Mouse (Mus musculus): ENCODE measurements around the gene Ghr.

The Ghr gene

DNA sequence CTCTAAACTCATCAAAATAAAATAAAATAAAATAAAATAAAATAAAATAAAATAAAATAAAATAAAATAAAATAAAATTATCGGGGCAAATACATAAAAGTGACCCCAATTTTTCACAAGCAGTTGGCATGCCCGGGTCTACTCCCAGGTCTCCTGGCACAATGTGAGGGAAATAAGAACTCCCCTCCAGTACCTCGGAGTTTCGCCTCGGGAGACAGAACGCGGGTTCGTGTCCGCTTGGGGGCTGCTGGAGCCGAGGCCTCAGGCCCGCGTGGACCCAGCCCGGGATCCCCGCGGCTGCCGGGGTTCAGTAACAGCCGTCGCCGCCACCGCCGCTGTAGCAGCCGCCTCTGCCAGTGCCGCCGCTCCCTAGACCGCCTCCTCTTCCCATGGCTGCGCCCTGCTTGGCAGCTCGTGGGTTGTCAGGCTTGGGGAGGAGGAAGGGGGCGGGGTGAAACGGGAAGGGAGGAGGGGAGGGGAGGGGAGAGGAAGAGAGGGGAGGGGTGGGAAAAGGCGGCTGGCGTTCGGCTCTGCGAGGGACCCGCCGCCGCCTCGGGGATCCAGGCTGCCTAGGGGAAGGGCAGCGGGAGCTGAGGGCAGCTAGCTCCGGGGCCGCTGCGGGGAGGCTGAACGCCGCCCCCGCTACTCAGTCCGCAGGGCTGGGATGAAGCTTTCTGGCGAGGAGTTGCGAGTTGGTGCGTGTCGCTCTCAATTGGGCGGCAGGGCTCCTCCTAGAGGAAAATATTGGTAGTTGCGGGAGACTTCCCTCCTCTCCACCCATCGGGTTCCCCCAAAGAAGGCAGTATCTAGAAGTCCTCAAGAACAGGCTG lies at the start of gene Ghr:
Gene Ghr, minus strand, starts transcription at position 686 of the 830 bp plus-strand sequence.
- peak; percentile 92 to 93 for DNase-seq (ENCODE audit: low spot score in 2 of 2)

- no peak for DNase-seq (ENCODE audit: low spot score in 2 of 2)
Observed at GRCm38 (mm10) chr15:3622746-3623145, 39.5 kb upstream of the Ghr start.

DNA sequence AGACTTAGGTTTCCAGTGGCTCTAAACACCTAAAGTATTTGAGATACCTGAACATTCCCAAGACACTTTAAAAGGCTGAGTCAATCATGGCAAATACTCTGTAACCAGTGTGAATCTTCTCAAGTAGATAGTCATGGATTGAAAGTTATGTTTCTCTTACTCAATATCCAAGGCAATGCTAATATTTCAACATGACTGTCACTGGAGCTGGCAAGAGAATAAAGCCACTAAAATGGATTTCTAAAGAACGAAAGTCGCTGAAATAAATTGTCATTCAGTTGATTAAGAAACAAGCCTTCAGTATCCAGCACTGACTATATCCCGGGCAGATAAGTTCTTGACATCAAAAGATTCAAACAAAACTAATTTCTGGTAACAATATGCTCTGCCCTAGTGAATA lies 37.1 kb upstream of the Ghr start:
- no peak for DNase-seq (ENCODE audit: low spot score in 2 of 2)

GRCm38 (mm10) chr15:3618311-3618710 lies 35.0 kb upstream of the Ghr start:
- no peak for DNase-seq (ENCODE audit: low spot score in 2 of 2)

- DNase-seq (ENCODE audit: low spot score in 2 of 2), result no peak
Observed at GRCm38 (mm10) chr15:3611961-3612360, 28.7 kb upstream of the Ghr start.

GRCm38 (mm10) chr15:3607951-3608350 lies 24.7 kb upstream of the Ghr start:
- DNase-seq (ENCODE audit: low spot score in 2 of 2), result no peak

- no peak for DNase-seq (ENCODE audit: low spot score in 2 of 2)
Observed at GRCm38 (mm10) chr15:3602098-3602486, 18.8 kb upstream of the Ghr start.

GRCm38 (mm10) chr15:3601422-3602097 lies 18.3 kb upstream of the Ghr start:
- DNase-seq (ENCODE audit: low spot score in 2 of 2), result no peak

- no peak for DNase-seq (ENCODE audit: low spot score in 2 of 2)
Observed at GRCm38 (mm10) chr15:3587879-3588278, 4.6 kb upstream of the Ghr start.

DNA sequence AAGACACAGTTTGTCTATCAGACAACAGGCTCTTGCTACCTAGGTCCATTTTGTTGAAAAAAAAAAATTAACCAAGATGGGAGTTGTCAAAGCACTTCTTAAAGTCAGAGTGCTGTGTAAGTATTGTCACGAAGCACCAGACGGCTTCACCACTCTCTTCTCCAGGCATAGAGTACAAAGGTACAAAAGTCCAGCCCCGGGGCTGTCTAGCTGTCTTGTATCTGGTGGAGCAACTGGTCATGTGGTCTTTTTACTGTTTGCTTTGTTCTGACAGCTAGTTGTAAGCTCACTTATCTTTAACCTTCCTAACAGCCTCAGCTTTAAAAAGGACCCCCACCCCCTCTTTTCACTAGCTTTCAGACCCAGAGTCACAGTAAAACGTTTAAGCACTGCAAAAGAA lies 1.1 kb upstream of the Ghr start:
- no peak for DNase-seq (ENCODE audit: low spot score in 2 of 2)

- peak; percentile 45 to 51 for DNase-seq (ENCODE audit: low spot score in 2 of 2)
Observed at GRCm38 (mm10) chr15:3581861-3582806, 1.2 kb downstream of the Ghr start.

GRCm38 (mm10) chr15:3581337-3581736 lies 2.0 kb downstream of the Ghr start:
- DNase-seq (ENCODE audit: low spot score in 2 of 2), result no peak

DNA sequence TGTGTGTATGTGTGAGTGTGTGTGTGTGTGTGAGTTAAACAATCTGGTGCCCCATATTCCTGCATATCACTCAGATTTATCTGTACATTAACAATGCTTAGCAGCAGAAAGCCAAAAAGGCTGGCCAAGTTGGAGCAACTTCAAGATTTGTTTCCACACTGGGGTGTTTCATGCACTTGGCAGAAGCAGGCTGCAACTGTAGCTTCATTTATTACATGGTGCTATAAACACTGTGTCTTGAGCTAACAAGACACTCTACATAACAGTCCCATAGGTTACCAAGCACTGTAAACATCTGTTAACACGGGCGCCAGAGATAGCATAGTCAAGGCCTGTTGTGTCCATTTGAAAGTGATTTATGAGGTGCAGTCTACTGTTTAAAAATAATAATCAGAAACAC lies 3.1 kb downstream of the Ghr start:
- DNase-seq (ENCODE audit: low spot score in 2 of 2), result peak in 1 of 2 experiments; percentile 25

GRCm38 (mm10) chr15:3578286-3578980 lies 4.9 kb downstream of the Ghr start:
- DNase-seq (ENCODE audit: low spot score in 2 of 2), result no peak

DNA sequence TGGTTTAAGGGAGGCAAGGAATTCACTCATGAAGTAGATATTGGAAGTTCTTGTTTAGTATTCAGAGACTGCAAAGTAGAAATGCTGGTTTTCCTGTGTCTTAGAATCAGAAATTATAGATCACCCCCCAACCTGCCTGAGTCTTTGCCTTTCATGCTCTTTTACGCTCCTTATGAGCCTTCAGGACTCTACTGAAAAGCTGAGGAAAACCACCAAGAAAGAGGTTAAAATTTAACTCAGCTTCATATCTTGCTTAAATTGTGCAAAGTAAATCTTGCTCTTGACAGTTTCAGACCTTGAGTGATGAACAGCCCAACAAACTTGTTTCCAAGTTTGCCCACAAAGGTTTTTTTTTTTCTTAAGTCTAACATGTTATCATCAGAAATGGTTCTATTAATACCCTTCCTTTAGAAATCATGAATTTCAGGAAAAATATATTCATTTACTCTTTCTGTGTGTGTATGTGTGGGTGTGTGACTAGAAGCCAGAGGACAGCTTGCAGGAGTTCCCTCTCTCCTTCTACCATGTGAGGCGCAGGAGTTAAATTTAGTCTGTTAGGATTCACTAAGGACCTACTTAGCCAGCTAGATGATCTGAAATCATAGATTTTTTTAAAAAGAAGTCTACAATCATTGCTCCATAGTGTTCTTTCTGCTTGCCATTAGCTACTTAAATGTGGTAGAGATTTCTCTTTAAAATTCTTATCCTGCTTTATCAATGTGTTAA lies 14.0 kb downstream of the Ghr start:
- no peak for DNase-seq (ENCODE audit: low spot score in 2 of 2)

DNA sequence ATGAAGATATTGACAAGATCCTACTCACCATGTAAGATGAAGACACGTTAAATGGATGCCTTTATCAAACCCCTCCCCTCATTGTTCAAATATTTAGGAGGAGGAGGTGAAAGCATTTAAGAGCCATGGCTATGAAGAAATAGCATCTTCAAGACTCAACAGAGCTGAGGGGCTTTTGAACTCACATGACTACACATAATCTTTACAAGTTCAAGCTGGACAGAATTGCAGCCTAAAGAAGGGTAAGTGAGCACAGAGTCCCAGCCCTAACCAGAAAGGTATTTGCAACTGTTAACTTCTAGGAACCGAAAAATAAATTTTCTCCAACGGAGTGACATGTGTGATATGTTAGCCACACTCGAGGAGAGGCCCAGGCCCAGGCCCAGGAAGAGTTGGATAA lies 18.7 kb downstream of the Ghr start:
- DNase-seq (ENCODE audit: low spot score in 2 of 2), result no peak

DNA sequence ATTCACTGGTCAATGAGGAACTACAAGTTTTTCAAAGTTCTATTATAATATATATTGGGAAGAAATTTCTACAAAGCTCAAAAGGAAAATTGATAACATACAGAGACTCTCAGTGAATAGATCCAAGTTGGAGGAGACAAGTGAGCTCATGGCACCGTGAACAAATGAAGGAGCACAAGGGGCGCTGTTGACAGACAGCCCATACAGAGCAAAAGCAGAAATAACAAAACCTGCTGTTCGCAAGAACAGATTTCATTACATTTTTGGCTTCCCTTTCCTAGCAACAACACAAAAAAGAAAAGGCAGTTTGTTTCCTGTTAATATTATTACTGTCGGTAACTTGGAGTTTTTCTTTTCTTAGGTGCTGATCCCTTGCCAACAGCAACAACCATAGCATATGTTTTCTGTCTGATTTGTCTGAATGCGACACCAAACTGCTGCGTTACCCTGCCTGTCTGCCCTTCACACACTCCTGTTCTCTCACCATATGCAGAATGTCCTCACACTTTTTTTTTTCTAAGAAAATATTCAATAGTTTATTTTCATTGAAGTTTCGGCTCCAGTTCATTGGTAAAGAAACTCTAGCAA lies 19.3 kb downstream of the Ghr start:
- no peak for DNase-seq (ENCODE audit: low spot score in 2 of 2)

- no peak for DNase-seq (ENCODE audit: low spot score in 2 of 2)
Observed at GRCm38 (mm10) chr15:3563473-3563872, 19.8 kb downstream of the Ghr start.

DNA sequence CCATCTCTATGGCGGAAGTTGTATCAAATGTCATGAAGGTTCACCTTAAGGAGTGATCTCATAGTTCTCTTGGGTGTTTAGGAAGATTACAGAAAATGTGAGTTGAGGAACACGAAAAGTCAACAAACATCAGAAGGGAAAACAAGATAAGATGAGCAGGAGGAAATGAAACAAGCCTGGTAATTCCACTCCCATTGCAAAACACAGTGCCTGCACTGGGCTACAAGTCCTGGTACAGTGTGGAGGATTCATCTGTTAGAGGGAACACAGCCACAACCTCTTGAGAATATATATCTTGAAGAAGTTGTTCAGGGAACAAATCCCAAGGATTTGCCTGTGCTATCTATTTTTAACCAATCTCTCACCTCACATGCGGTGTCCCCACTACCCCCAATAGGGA lies 24.8 kb downstream of the Ghr start:
- no peak for DNase-seq (ENCODE audit: low spot score in 2 of 2)

GRCm38 (mm10) chr15:3544289-3544688 lies 39.0 kb downstream of the Ghr start:
- DNase-seq (ENCODE audit: low spot score in 2 of 2), result no peak
